Comparison of ENCODE assay signal across 25 mouse cellular contexts in genomic region chr8:93126476-93126875, GRCm38 (mm10). TPM values are rescaled to one million over a fixed set of nuclear protein-coding genes. Genes with fewer than 3 reads are reported as not detected.
DNase-seq lines count a peak whose midpoint lies in the region.
"Had no signal": no experiment of that assay in that cellular context is flagged by ENCODE, and none has a peak within 500 bp of the region (broad histone marks: within the 10 kb centered on the region; RNA-seq: fewer than 3 reads in every experiment).

No protein-coding gene starts in this region.

- DNase-seq in adrenal gland, adult 2 months, result peak; percentile 9
- DNase-seq in adrenal gland, adult 8-10 months, result no peak
- DNase-seq in kidney, adult 9 months, result peak; percentile 39
- no peak for DNase-seq in kidney, adult 11 months
- DNase-seq in right cerebral cortex, adult 18-20 months, result peak; percentile 3
- no peak for DNase-seq in right cerebral cortex, postnatal 36 days (ENCODE audit: low spot score in 2 of 2)
- no peak for DNase-seq in Muller cell, postnatal 12 days (ENCODE audit: inconsistent ontology term)
- DNase-seq in ovary, postnatal 14 days (ENCODE audit: low spot score), result no peak
- DNase-seq: cerebellum, adult 11 months; cerebellum, postnatal 14 days; embryo, embryonic 11 days; thymus, postnatal 25 days had no signal

RNA-seq across cellular contexts. Expression of gene Ces1c, which starts 4.6 kb away (rescaled TPM):
- total RNA-seq in adrenal gland, adult 2 months (2021), result 1 to 10 TPM in 1 of 2 experiments, under 1 TPM in 1; 0.24 to 7.3 TPM
- 0.49 TPM in 1 of 2 replicates, not detected in the other for polyA plus RNA-seq in adrenal gland, adult 2 months (2012; rRNA removed)
- total RNA-seq in adrenal gland, adult 8-10 months (2022), result 1 to 10 TPM in 1 of 4 experiments, under 1 TPM in 2, not detected in 1; 0.24 to 2.0 (median 0.73) TPM
- total RNA-seq: CH12.LX; heart, postnatal 14 days; left cerebral cortex, adult 8-10 months had no signal
- polyA plus RNA-seq: brain, embryonic 14.5 days; embryonic facial prominence, embryonic 15.5 days; forebrain, embryonic 10.5 days; hindbrain, embryonic 14.5 days; limb, embryonic 11.5 days; midbrain, embryonic 12.5 days; neural tube, embryonic 13.5 days; testis, adult 2 months had no signal

RNA-seq across cellular contexts. Expression of gene Ces1b, which starts 46.7 kb away (rescaled TPM):
- total RNA-seq in adrenal gland, adult 2 months (2021), result under 1 TPM in 1 of 2 experiments, not detected in 1; 0.81 TPM
- polyA plus RNA-seq in adrenal gland, adult 2 months (2012; rRNA removed), result not detected in 2 replicates
- not detected for total RNA-seq in adrenal gland, adult 8-10 months (2022)
- total RNA-seq: CH12.LX; gastrocnemius, adult 8-10 months; heart, postnatal 14 days; left cerebral cortex, adult 8-10 months had no signal
- polyA plus RNA-seq: brain, embryonic 14.5 days; forebrain, embryonic 10.5 days; hindbrain, embryonic 14.5 days; limb, embryonic 11.5 days; liver, embryonic 14.5 days; midbrain, embryonic 12.5 days; neural tube, embryonic 13.5 days; testis, adult 2 months had no signal

Comparison
In these comparisons a context has a peak if more than half of its experiments do, and no peak if none do; other contexts are left out.
1. DNase-seq: peak in adrenal gland, adult 2 months (single experiment), kidney, adult 9 months (single experiment) and right cerebral cortex, adult 18-20 months (single experiment); none in adrenal gland, adult 8-10 months (single experiment), kidney, adult 11 months (single experiment), right cerebral cortex, postnatal 36 days (0 of 2), Muller cell, postnatal 12 days (single experiment) and ovary, postnatal 14 days (single experiment).